Mouse (Mus musculus) spleen, postnatal 14 days (tissue): Measurements from ENCODE around the gene Ruvbl2.
A peak's percentile ranks its signal among the peaks of the same experiment; 100 is the strongest.
"Not testable (repeated sequence)": the region's sequence is repeated elsewhere in the genome, so short reads cannot be mapped to it uniquely, and the experiment has no call there.

Source experiments
- DNase-seq, 2 experiments: peaks; one replicate each; pipeline ENCODE4 v3.0.0; 2021 to 2022; ENCODE audit warnings: low spot score in 2 of 2

Ruvbl2 gene

GRCm38 (mm10) chr7:45401521-45402085 is 36.3 kb downstream of the Ruvbl2 start:
- DNase-seq = no peak

- no peak for DNase-seq
Observed at GRCm38 (mm10) chr7:45396787-45397186, 41.1 kb downstream of the Ruvbl2 start.

GRCm38 (mm10) chr7:45396337-45396775 is 41.5 kb downstream of the Ruvbl2 start:
- not testable (repeated sequence) for DNase-seq

- DNase-seq = peak; percentile 100
Observed at GRCm38 (mm10) chr7:45395578-45396336, 42.1 kb downstream of the Ruvbl2 start, which contains the start of gene Snrnp70. Gene Snrnp70, minus strand, starts transcription at chr7:45395742.

- DNase-seq = no peak
Observed at GRCm38 (mm10) chr7:45395129-45395541, 42.8 kb downstream of the Ruvbl2 start.

GRCm38 (mm10) chr7:45386077-45386476 is 51.8 kb downstream of the Ruvbl2 start:
- DNase-seq = no peak

- no peak for DNase-seq
Observed at GRCm38 (mm10) chr7:45376057-45376456, 61.8 kb downstream of the Ruvbl2 start.

- no peak for DNase-seq
Observed at GRCm38 (mm10) chr7:45374620-45375019, 63.3 kb downstream of the Ruvbl2 start.

GRCm38 (mm10) chr7:45372371-45372770 is 65.5 kb downstream of the Ruvbl2 start:
- DNase-seq = no peak
